Mouse (Mus musculus) erythroblast, embryonic 14.5 days (primary cell): ENCODE measurements around the gene Plekhg4.

Source experiments
- GATA1 ChIP-seq: IDR thresholded peaks from 2 replicates; pipeline ENCODE4 v1.6.1; 2012; ENCODE audit warnings: low read length, inconsistent platforms, mixed read lengths
- TAL1 ChIP-seq: IDR thresholded peaks from 3 replicates; pipeline ENCODE4 v1.6.1; 2012; ENCODE audit warnings: low read length, inconsistent platforms, mixed read lengths

GRCm38 (mm10) chr8:105408331-105408730 is 35.3 kb downstream of the Plekhg4 start:
- no peak for TF ChIP-seq GATA1
- no peak for TF ChIP-seq TAL1
